Mouse (Mus musculus): Measurements from ENCODE around the gene Rnase4. TPM values are rescaled to one million over a fixed set of nuclear protein-coding genes. Genes with fewer than 3 reads are reported as not detected.
"Not testable (repeated sequence)": the region's sequence is repeated elsewhere in the genome, so short reads cannot be mapped to it uniquely, and the experiment has no call there.

The Rnase4 gene
- polyA plus RNA-seq, 1 experiment from 2014 or later, result 17.5 TPM

GRCm38 (mm10) chr14:51092073-51092620, 1.3 kb downstream of the Rnase4 start:
- DNase-seq (ENCODE audit: low spot score), result no peak
- Histone ChIP-seq H3K4me3 (peak overlapping the region; percentile 16; the same call in 1 of the 2 replicates), H3K27ac (no peak overlapping the region), H3K36me3 (no peaks in the 10 kb centered on the region), H3K4me1 (replicated peaks) (peaks cover 4% of the 10 kb centered on the region; the same call in 1 of the 2 replicates), H3K9me3 (no peaks in the 10 kb centered on the region), H3K27me3 (ENCODE audit: insufficient read depth, poor library complexity, severe bottlenecking) (peaks cover 5% of the 10 kb centered on the region; the same call in 1 of the 2 replicates)
- WGBS, result 52% methylated on average over 8 of the region's 8 CpGs

GRCm38 (mm10) chr14:51093496-51093895, 2.6 kb downstream of the Rnase4 start:
- DNase-seq (ENCODE audit: low spot score), result no peak
- Histone ChIP-seq H3K9me3 (no peaks in the 10 kb centered on the region), H3K36me3 (no peaks in the 10 kb centered on the region), H3K27me3 (ENCODE audit: insufficient read depth, poor library complexity, severe bottlenecking) (peaks cover 5% of the 10 kb centered on the region; the same call in 1 of the 2 replicates), H3K4me3 (no peak overlapping the region), H3K27ac (no peak overlapping the region), H3K4me1 (replicated peaks) (peaks cover 4% of the 10 kb centered on the region; the same call in 1 of the 2 replicates)
- WGBS, result 37% methylated on average over 3 of the region's 3 CpGs

GRCm38 (mm10) chr14:51094096-51094875, 3.4 kb downstream of the Rnase4 start:
- 87% methylated on average over 5 of the region's 5 CpGs for WGBS
- H3K36me3 ChIP-seq, result no peaks in the 10 kb centered on the region
- peaks cover 4% of the 10 kb centered on the region; the same call in 1 of the 2 replicates for H3K4me1 ChIP-seq (replicated peaks)
- no peak overlapping the region for H3K4me3 ChIP-seq
- H3K27me3 ChIP-seq (ENCODE audit: insufficient read depth, poor library complexity, severe bottlenecking), result peaks cover 5% of the 10 kb centered on the region; the same call in 1 of the 2 replicates
- DNase-seq (ENCODE audit: low spot score), result no peak
- H3K9me3 ChIP-seq, result no peaks in the 10 kb centered on the region
- no peak overlapping the region for H3K27ac ChIP-seq

- DNase-seq (ENCODE audit: low spot score), result no peak
- no peaks in the 10 kb centered on the region for H3K36me3 ChIP-seq
- peaks cover 4% of the 10 kb centered on the region; the same call in 1 of the 2 replicates for H3K4me1 ChIP-seq (replicated peaks)
- no peak overlapping the region for H3K27ac ChIP-seq
- H3K9me3 ChIP-seq, result no peaks in the 10 kb centered on the region
- H3K27me3 ChIP-seq (ENCODE audit: insufficient read depth, poor library complexity, severe bottlenecking), result peaks cover 5% of the 10 kb centered on the region; the same call in 1 of the 2 replicates
- no peak overlapping the region for H3K4me3 ChIP-seq
- WGBS, result 66% methylated on average over 9 of the region's 9 CpGs
These were observed 4.0 kb downstream of the Rnase4 start for GRCm38 (mm10) chr14:51094921-51095320.

GRCm38 (mm10) chr14:51095736-51096524, 5.1 kb downstream of the Rnase4 start:
- WGBS, result 78% methylated on average over 9 of the region's 9 CpGs
- Histone ChIP-seq H3K27me3 (ENCODE audit: insufficient read depth, poor library complexity, severe bottlenecking) (peaks cover 5% of the 10 kb centered on the region; the same call in 1 of the 2 replicates), H3K9me3 (no peaks in the 10 kb centered on the region), H3K4me1 (replicated peaks) (peaks cover 4% of the 10 kb centered on the region; the same call in 1 of the 2 replicates), H3K27ac (no peak overlapping the region), H3K36me3 (no peaks in the 10 kb centered on the region), H3K4me3 (no peak overlapping the region)
- no peak for DNase-seq (ENCODE audit: low spot score)

GRCm38 (mm10) chr14:51098300-51098699, 7.4 kb downstream of the Rnase4 start:
- 41% methylated on average over 1 of the region's 1 CpGs for WGBS
- peak; percentile 31 for DNase-seq (ENCODE audit: low spot score)
- not testable (repeated sequence) for H3K9me3 ChIP-seq; H3K4me3 ChIP-seq; H3K27me3 ChIP-seq (ENCODE audit: insufficient read depth, poor library complexity, severe bottlenecking); H3K4me1 ChIP-seq (replicated peaks); H3K36me3 ChIP-seq; H3K27ac ChIP-seq

- Histone ChIP-seq H3K4me1 (replicated peaks) (no peaks in the 10 kb centered on the region), H3K4me3 (no peak overlapping the region), H3K9me3 (no peaks in the 10 kb centered on the region), H3K27me3 (ENCODE audit: insufficient read depth, poor library complexity, severe bottlenecking) (no peaks in the 10 kb centered on the region), H3K36me3 (no peaks in the 10 kb centered on the region), H3K27ac (no peak overlapping the region)
- WGBS, result 93% methylated on average over 11 of the region's 11 CpGs
- no peak for DNase-seq (ENCODE audit: low spot score)
These were observed 8.0 kb downstream of the Rnase4 start for GRCm38 (mm10) chr14:51098921-51099320.

GRCm38 (mm10) chr14:51101284-51101683, 10.4 kb downstream of the Rnase4 start:
- Histone ChIP-seq H3K27me3 (ENCODE audit: insufficient read depth, poor library complexity, severe bottlenecking) (no peaks in the 10 kb centered on the region), H3K4me3 (no peak overlapping the region), H3K9me3 (no peaks in the 10 kb centered on the region), H3K4me1 (replicated peaks) (no peaks in the 10 kb centered on the region), H3K27ac (no peak overlapping the region), H3K36me3 (no peaks in the 10 kb centered on the region)
- WGBS, result 75% methylated on average over 9 of the region's 9 CpGs
- DNase-seq (ENCODE audit: low spot score), result no peak

GRCm38 (mm10) chr14:51103217-51103616, 12.3 kb downstream of the Rnase4 start:
- Histone ChIP-seq H3K4me1 (replicated peaks) (no peaks in the 10 kb centered on the region), H3K36me3 (no peaks in the 10 kb centered on the region), H3K4me3 (no peak overlapping the region), H3K27ac (no peak overlapping the region), H3K9me3 (no peaks in the 10 kb centered on the region), H3K27me3 (ENCODE audit: insufficient read depth, poor library complexity, severe bottlenecking) (no peaks in the 10 kb centered on the region)
- WGBS, result 61% methylated on average over 3 of the region's 3 CpGs
- peak; percentile 63 for DNase-seq (ENCODE audit: low spot score)

- Histone ChIP-seq H3K36me3 (no peaks in the 10 kb centered on the region), H3K9me3 (no peaks in the 10 kb centered on the region), H3K27me3 (ENCODE audit: insufficient read depth, poor library complexity, severe bottlenecking) (no peaks in the 10 kb centered on the region), H3K4me1 (replicated peaks) (no peaks in the 10 kb centered on the region), H3K27ac (no peak overlapping the region), H3K4me3 (no peak overlapping the region)
- no peak for DNase-seq (ENCODE audit: low spot score)
- 86% methylated on average over 2 of the region's 2 CpGs for WGBS
These were observed 13.5 kb downstream of the Rnase4 start for GRCm38 (mm10) chr14:51104366-51104765.

GRCm38 (mm10) chr14:51106449-51106967, 15.6 kb downstream of the Rnase4 start:
- Histone ChIP-seq H3K27me3 (ENCODE audit: insufficient read depth, poor library complexity, severe bottlenecking) (no peaks in the 10 kb centered on the region), H3K27ac (no peak overlapping the region), H3K9me3 (0 out of 2 replicates have a peak, but pooled peaks cover 5% of the 10 kb centered on the region), H3K4me3 (no peak overlapping the region), H3K36me3 (no peaks in the 10 kb centered on the region), H3K4me1 (replicated peaks) (no peaks in the 10 kb centered on the region)
- DNase-seq (ENCODE audit: low spot score), result no peak

GRCm38 (mm10) chr14:51111966-51112365, 21.1 kb downstream of the Rnase4 start:
- Histone ChIP-seq H3K4me3 (no peak overlapping the region), H3K27me3 (ENCODE audit: insufficient read depth, poor library complexity, severe bottlenecking) (no peaks in the 10 kb centered on the region), H3K4me1 (replicated peaks) (peaks cover 9% of the 10 kb centered on the region; the same call in 1 of the 2 replicates), H3K27ac (no peak overlapping the region), H3K9me3 (0 out of 2 replicates have a peak, but pooled peaks cover 5% of the 10 kb centered on the region), H3K36me3 (no peaks in the 10 kb centered on the region)
- WGBS, result 76% methylated on average over 3 of the region's 3 CpGs
- no peak for DNase-seq (ENCODE audit: low spot score)
